Mouse (Mus musculus): Measurements from ENCODE around the gene Gpt2.

Gpt2 gene

DNA sequence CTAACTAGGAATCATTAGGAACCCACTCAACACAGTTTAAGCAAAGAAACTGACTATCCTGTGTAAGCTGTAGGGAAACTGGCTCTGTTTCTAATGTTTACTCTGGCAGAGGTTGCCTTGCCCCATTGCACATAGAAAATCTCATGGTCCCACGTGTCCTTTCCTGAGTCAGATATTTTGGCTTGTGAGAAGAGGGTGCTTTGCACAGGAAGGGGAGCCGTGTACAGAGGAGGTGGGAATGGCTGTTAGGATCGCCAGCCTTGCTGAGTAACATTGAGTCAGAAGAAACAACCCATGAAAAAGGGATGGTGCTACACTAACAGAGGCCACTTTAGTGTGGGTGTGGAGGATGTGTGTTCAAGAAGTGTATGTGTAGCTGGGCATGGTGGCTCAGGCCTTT is 36.6 kb downstream of the Gpt2 start:
- DNase-seq (ENCODE audit: low spot score) = no peak

DNA sequence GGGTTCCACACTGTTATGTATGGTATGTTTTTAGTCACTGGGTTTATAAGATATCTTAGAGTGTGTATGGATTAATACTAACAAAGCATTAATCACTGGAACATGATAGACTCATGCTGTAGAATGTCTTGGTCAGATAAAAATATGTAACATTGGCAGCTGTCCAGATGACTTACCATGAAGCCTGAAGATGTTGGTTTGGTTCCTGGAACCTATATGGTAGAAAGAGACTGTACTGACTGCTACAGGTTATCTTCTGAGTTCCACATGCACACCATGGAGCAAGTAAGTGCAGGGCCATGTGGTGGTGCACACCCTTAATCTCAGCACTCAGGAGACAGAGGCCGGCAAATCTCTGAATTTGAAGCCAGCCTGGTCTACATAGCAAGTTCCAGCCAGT is 38.3 kb downstream of the Gpt2 start:
- no peak for DNase-seq (ENCODE audit: low spot score)

DNA sequence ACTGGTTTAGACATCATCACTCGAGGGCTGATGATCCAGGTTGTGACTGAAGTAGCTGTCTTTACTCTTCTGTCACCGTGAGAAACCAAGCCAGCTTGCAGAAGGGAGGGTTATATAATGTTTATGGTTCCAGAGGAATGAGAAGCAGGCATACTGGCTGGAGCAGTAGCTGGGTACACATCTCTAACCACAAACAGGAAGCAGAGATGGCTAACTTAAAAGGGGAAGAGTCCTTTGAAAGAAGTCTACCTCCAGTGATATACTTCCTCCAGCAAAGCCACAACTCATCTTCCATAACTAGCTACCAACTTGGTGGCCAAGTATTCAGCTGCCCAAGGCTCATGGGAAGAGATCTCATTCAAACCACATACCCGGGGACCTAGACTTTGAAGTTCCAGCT is 39.1 kb downstream of the Gpt2 start:
- no peak for DNase-seq (ENCODE audit: low spot score)

DNA sequence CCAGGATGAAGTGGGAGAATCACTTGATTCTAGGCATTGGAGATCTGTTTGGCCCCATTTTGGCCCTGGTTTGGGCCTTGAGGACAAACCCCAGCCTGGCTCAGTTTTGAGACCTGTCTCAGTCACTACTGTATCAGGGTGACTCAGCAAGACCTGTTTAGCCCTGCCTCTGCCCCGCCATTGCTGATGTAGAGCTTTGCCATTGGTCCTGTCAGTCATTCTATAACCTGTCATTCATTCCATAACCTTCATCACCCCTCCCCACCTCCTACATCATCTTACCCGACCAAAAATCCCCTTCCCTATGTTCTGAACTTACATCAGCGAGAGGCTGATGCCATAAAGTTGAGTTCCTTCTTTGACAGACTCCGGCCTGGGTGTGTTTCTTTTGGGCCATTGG is 40.5 kb downstream of the Gpt2 start:
- DNase-seq (ENCODE audit: low spot score) = no peak

DNA sequence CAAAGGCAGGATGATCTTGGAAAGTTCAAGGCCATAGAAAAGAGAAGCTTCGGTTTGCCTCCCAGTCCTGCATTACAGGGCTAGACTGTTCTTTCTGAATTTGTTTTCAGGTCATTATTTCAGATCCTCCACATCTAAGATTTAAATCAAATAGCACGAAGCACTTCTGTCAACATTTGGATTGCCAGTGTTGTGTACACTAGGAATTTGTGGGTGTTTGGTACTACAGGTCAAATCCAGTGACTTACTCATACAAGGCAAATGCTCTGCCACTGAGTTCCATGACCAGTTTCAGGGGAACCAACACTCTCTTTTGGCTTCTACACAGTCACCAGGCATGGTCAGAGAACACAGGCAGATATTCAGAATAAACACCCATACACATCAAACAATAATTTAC is 41.1 kb downstream of the Gpt2 start:
- no peak for DNase-seq (ENCODE audit: low spot score)

DNA sequence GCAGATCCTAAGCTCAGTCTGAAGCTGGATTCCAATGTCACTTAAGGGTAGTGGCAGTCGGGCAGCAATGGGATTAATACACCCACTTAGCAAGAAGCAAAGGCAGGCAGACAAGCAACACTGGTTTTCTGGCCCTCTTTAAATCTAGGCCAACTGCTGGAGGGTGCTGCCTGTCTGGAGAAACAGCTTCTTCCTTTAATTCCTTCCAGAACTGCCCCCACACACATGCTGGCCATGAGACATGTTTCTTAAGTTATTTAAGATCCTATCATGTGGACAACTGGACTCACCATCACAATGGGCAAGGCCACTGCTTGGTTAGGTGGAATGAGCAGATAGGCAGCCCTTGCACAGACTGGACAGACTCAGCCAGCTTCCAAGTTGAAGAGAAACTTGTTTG is 41.8 kb downstream of the Gpt2 start:
- no peak for DNase-seq (ENCODE audit: low spot score)

DNA sequence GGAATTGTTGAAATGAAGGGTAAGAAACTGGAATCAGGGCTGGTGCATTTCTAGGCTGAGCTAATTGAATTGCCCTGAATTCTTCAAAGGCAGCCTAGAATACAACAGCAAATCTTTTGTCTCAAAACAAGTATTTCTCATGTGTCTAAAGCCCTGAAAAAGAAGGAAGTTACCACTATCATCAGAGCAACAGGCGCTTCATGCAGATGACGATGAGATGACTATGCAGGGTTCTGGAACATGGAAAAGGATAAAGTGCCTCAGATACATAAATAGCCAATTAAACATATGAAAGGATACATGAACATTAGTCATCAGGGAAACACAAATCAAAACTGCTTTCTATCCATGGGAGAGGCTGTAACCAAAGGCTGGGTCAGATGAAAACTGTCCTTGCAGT is 44.0 kb downstream of the Gpt2 start:
- DNase-seq (ENCODE audit: low spot score) = no peak

DNA sequence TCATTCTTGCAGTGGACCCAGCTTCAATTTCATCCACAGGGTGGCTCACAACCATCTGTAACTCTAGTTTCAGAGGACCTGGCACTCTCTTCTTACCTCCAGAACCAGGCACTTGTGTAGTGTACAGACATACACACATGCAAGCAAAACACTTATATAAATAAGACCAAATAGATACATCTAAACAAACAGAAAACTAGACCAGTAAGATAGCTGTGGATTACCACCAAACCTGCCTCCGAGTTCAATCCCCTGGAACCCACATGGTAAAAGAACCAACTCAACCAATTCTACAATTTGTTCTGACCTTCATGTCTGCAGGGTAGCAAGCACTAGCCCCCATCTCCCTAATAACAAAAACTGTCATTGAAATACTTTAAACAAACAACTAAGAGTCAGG is 59.6 kb downstream of the Gpt2 start:
- no peak for DNase-seq (ENCODE audit: low spot score)

DNA sequence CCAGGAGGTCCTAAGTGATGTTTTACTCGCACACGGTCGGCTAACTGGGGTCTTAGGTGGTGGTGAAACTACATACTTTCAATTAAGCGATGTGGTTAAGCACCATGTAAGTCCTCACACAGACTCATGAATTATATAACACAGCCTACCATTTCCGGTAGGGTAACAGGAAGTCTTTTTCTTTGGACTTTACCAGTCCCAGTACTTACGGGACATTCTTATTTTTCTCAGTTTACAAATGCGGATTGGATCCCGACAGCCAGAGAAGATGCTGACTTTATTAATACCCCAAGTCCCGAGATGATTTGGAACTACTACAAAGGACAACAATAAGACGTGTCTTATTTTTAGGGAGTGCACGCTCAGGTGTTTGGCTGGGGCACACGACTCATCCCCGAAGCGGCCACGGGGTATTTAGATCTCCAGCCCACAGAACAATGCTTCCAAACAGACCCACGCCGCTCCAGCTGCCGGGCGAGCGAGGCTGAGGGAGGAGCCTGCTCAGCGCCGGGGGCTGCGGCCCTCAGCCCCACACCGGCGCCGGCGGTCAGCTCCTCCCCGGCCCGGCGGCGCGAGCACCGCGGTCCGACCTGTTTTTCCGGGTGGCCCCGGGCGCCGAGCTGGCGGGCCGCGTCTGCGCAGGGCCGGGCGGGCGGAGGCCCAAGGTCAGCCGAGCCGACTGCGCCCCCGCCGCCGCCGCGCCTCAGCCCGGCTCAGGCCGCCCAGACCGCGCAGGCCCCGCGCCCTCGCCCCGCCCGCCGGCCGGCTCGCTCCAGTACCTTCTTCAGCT is 62.2 kb downstream of the Gpt2 start:
- no peak for DNase-seq (ENCODE audit: low spot score)

DNA sequence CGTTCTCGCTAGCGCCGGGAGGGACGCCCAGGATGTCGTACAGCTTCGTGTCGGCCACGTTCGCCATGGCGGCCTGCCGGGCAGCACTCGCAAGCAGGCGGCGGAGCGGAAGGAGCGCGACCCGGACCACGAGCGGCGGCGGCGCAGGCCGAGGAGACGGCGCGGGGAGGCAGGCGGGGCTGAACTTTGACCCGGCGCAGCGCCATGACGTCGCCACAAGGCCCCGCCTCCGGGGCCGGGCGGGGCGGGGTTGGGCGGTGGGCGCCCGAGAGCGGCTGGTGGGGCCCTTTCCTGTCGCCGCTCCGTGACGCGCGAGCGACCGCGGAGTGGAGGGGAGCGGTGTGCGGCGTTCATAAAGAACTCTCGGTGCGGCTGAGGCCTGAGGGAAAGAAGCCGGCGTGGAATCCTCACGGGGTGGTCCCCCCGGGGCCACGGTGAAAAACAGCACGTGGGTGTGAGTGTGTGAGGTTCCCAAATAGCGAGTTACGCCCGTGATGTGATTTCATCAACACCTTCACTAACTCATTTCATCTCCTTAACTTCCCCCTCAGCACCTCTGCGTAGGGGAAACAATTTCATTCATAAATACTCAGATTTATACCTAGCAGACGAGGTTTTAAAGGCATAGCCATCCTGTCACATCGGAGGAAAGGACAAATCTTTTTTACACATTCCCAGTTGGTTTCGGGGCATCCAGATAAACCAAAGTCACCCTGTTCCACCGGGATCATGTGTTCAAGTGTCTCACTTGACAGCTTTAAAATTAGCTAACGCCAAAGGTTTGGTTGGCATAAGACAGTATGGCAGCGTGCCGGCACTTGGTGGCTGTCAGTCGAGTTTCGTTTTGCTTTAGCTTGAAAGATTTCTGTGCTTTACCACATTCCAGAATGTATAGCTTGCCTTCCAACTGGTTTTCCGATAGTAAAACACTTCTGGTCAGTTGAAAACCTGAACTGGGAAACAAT is 63.1 kb downstream of the Gpt2 start, which contains the start of gene Dnaja2:
Dnaja2 (minus strand) TSS at position 164 of the 965 bp plus-strand sequence.
- DNase-seq (ENCODE audit: low spot score) = peak; percentile 86

DNA sequence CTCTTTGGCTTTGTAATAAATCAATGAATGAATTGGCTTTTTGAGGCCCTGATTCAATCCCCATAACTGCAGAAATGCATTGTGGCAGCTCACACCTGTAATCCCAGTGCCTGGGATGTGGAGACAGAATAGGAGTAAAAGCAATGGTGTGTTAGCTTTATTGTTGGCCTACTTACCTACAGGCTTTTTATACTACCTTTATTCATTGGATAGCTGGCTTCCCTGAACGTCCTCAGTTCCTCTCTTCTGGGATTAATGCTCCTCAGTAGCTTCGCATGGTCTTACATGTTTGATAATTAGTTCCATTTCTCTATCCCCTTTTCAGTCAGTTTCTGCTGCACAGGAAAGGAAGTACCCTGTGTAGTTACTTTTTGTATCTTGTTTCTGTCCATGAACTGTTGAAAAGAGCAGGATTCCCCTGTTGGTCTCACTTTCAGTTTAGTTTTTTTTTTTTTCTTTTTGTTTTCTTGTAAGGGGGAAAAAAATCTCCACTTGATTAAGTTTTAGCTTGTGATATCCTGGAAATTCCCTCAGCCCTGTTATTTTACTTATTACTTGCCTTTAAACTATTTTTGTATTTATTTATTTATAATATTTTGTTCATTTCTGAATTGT is 64.7 kb downstream of the Gpt2 start:
- no peak for DNase-seq (ENCODE audit: low spot score)

DNA sequence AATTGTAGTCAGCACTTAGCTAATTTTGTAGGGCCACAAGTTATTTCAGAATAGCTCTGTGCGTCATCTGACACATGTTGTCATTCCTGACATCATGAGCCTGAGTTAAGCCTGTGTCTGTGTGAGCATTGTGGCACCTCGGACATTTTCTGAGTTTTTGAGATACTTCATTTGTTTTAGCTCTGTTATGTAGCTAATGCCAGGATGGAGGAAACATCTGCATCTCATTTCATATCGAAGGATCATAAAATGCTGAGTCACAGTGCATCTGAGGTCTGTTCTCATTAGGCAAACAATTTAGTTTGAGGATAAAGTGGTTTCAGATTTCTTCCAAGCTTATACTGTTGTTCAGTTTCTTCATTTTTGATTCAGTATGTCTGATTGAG is 65.2 kb downstream of the Gpt2 start:
- no peak for DNase-seq (ENCODE audit: low spot score)

DNA sequence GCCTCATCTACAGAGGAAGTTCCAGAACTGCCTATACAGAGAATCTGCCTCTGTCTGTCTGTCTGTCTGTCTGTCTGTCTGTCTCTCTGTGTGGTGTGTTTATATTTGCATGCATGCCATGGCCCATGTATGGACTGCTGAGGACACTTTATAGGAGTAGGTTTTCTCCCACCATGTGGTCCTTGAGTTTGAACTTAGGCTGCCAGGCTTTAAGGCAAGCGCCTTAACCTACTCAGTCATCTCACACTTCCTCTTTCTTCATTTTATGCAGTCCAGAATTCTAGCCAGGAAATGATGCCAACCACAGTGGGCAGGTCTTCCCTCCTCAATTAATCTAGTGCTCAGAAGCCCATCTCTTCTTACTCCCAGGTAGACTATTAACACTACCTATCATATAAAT is 66.8 kb downstream of the Gpt2 start:
- no peak for DNase-seq (ENCODE audit: low spot score)

DNA sequence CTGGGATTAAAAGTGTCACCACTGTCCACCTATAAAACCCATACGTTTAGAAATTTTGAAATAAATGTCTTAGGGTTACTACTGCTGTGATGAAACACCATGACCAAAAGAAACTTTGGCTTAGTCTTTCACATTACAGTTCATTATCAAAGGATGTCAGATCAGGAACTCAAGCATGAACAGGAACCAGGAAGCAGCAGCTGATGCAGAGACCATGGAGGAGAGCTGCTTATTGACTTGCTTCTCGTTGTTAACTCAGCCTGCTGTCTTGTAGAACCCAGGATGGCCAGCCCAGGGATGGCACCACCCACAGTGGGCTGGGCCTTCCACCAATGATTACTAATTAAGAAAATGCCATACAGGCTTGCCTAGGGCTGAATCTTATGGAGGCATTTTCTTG is 67.6 kb downstream of the Gpt2 start:
- DNase-seq (ENCODE audit: low spot score) = no peak

DNA sequence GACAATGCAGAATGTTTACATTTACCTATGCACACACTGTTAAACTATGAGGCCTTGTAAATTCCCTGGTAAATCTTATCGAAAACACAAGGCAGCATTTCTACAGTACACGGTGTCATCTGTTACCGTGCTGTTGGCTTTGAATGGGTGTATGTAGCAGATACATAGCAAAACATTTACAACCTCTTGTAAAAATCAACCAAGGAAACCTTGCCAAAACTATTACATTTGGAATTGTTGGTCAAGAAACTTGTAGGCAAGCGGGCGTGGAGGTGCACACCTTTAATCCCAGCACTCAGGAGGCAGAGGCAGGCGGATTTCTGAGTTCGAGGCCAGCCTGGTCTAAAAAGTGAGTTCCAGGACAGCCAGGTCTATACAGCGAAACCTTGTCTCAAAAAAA is 71.0 kb downstream of the Gpt2 start:
- no peak for DNase-seq (ENCODE audit: low spot score)

DNA sequence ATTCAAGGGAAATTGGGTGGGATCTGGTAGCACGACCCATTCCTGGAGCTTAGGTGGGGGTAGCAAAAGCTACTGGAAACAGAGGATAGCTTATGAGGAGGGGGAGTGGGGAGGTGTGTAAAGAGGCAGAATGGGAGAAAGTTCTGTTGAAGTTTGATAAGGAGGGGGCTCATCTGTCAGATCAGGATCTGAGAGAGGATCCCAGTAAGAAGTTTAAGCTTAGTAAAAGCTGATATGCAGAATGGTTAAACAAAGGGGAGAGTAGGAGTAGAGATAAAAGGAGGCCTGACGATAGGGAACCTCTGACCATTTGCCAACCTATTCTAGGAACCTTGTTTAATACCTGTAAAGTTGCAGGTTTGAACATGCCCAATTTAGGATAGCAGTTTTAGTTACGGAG is 72.8 kb downstream of the Gpt2 start:
- DNase-seq (ENCODE audit: low spot score) = no peak

DNA sequence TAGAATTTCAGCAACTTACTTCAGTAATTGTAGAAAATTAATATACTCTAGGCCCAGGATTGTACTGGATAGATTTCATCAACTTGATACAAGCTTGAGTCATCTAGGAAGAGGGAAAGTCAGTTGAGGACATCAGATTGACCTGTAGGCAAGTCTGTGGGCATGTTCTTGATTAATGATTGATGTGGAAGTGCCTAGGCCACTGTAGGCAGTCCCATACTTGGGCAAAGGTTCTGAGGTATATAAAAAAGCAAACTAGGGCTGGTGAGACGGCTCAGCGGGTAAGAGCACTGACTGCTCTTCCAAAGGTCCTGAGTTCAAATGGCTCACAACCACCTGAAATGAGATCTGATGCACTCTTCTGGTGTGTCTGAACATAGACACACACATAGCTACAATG is 75.4 kb downstream of the Gpt2 start:
- no peak for DNase-seq (ENCODE audit: low spot score)

DNA sequence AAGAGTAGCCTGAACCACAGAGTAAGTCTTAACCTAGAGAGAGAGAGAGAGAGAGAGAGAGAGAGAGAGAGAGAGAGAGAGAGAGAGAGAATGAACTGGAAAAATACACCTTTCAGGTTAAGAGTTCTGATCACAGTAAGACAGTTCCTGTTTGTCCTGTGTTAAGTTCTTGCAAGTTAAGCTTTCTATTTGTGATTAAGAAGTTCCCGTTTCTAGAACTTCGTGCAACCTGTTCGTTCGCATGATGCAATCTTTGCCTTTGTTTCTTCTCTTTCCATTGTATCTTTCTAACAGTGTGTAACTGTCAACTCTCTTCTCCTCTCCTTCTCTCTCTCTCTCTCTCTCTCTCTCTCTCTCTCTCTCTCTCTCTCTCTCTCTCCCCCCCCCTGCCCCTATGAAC is 78.1 kb downstream of the Gpt2 start:
- no peak for DNase-seq (ENCODE audit: low spot score)

DNA sequence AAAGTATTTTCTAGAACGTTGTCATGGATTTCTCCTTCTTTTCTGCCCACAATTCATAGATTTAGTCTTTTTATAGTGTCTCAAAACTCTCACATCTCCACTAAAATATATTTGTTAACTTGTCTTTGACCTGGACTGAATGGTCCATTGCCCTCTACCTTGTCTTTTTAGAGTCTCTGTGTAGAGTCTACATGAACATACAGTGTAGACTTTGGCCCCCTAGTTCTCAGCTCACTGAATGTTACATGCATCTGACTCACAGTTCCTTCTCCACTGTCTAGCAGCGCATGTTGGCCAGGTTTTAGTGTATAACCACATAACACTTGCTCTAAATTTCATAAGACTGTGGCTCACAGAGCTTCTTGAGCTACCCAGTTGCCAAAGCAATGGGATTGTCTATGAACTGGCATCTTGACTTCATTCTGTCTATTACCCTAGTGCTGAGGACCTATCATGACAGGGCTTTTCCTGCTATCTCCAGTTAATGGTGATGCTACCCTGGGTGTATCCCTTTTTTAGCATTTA is 81.7 kb downstream of the Gpt2 start:
- DNase-seq (ENCODE audit: low spot score) = no peak
